Mouse (Mus musculus) G1E (cell line): ENCODE results near the gene Bmpr1b. TPM values are rescaled to one million over a fixed set of nuclear protein-coding genes. Genes with fewer than 3 reads are reported as not detected.

Experiments
- ATAC-seq: 2 replicates; pipeline ENCODE4 v1.8.0; 2016; ENCODE audit warnings: mild to moderate bottlenecking; ENCODE audit not compliant: insufficient number of reproducible peaks, poor library complexity, low FRiP score, severe bottlenecking; ENCODE audit errors: extremely low read depth
- DNase-seq: peaks from one replicate; pipeline ENCODE4 v3.0.0; 2012; ENCODE audit warnings: low spot score
- H3K27me3 ChIP-seq: 2 replicates; pipeline ENCODE4 v1.6.1; 2012; ENCODE audit warnings: mild to moderate bottlenecking, low read length, inconsistent platforms; ENCODE audit not compliant: insufficient read depth
- H3K36me3 ChIP-seq: replicated peaks from 2 replicates; pipeline ENCODE3; 2012; ENCODE audit warnings: mild to moderate bottlenecking, inconsistent platforms
- H3K4me1 ChIP-seq: 2 replicates; pipeline ENCODE4 v1.6.1; 2012; ENCODE audit warnings: low read depth, low read length, inconsistent platforms, mixed read lengths; ENCODE audit not compliant: insufficient read depth
- H3K4me3 ChIP-seq: 2 replicates; pipeline ENCODE4 v1.5.1; 2012; ENCODE audit warnings: low read depth, mild to moderate bottlenecking, inconsistent platforms, low read length, moderate library complexity, mixed read lengths
- H3K9me3 ChIP-seq: replicated peaks from 2 replicates; pipeline ENCODE4 v1.6.1; 2012; ENCODE audit warnings: inconsistent platforms
- CTCF ChIP-seq: IDR thresholded peaks from 2 replicates; pipeline ENCODE4 v1.5.1; 2012; ENCODE audit warnings: low read depth, low read length, inconsistent platforms, mixed read lengths
- GATA1 ChIP-seq: IDR thresholded peaks from 2 replicates; pipeline ENCODE4 v1.6.1; 2012; ENCODE audit warnings: borderline replicate concordance, low read length, inconsistent platforms, mixed read lengths
- GATA2 ChIP-seq: IDR thresholded peaks from 2 replicates; pipeline ENCODE4 v1.6.1; 2012; ENCODE audit warnings: low read depth, low read length, inconsistent platforms, borderline replicate concordance
- POLR2AphosphoS5 ChIP-seq: IDR thresholded peaks from 2 replicates; pipeline ENCODE4 v1.6.1; 2012; ENCODE audit warnings: low read depth, low read length, inconsistent platforms; ENCODE audit not compliant: insufficient replicate concordance
- TAL1 ChIP-seq: conservative IDR thresholded peaks from 2 replicates; pipeline ENCODE4 v1.6.1; 2012; ENCODE audit warnings: low read depth, low read length, inconsistent platforms, mixed read lengths
- polyA plus RNA-seq: library from polyadenylated mRNA; stranded (reverse); fragments of >175 nt; gene quantifications from 2 replicates; pipeline ENCODE4 v1.2.3, GENCODE M21; 2012
- total RNA-seq, 2 experiments: library from RNA; stranded (forward) in 1 of 2; stranded (reverse) in 1 of 2; fragments of 200-1000 nt in 1 of 2; fragments of >200 nt in 1 of 2; fragmentation: Nextera tagmentation in 1 of 2; gene quantifications; 2 replicates each; pipeline ENCODE4 v1.2.3; 2014 to 2017

Gene Bmpr1b
- total and polyA plus RNA-seq, 3 experiments, result 0.11 TPM; not detected in 2

DNA sequence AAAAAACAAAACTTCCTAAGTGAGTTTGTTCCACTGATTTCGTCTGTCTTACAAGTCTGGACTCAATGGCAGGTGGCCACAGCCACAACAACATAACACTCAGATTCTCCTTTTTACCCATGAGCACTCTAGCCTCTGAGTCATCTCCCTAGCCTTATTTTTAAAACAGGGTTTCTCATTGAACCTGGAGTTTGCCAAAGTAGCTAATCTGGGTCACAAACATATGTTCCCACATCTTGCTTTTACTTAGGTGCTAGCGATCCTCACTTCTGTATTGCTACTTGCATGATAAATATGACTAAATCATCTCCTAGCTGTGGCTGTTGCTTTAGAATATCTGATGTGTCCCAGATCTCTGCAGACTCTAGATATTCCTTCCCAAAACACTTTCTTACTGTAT lies 260.1 kb downstream of the Bmpr1b start:
- Histone ChIP-seq H3K4me3 (no peak overlapping the region), H3K36me3 (no peaks in the 10 kb centered on the region), H3K9me3 (no peaks in the 10 kb centered on the region), H3K27me3 (no peaks in the 10 kb centered on the region), H3K4me1 (no peaks in the 10 kb centered on the region)
- ATAC-seq, result no peak
- TF ChIP-seq POLR2AphosphoS5 (no peak), TAL1 (no peak), GATA2 (no peak), GATA1 (no peak), CTCF (no peak)
- DNase-seq, result no peak

DNA sequence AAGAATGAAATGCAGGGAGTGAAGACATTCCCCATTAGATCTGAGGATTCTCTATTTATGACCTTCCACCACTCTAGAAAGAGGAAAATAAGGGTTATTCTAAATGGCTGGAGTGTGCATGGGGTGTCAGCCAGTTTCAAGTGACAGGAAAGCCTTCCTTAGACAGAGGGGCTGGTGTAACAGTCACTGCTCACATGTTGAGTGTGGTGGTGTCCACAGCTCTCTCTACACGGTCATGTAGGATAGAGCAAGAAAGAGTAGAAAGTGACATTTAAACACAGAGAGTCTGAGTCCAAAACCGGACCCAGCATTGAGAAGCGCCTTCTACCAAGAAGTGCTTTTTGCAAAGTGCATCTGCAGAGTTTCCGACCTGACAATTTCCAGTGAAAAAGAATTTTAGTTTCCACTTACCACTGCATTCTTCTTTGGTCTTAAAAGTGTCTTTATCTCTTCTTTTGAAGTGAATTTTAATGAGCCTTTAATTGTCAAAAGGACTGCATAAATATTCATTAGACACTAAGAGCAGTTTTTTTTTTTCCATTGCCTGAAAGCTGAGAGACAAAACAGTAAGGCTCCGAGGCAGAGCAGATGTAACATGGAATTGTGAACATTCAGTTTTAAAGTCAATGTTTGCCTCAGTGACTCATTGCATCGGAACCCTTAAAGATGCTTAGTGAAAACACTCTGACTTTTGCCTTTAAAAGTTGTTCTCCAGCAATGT lies 263.2 kb downstream of the Bmpr1b start:
- no peaks in the 10 kb centered on the region for H3K4me1 ChIP-seq
- no peaks in the 10 kb centered on the region for H3K36me3 ChIP-seq
- H3K27me3 ChIP-seq, result no peaks in the 10 kb centered on the region
- ATAC-seq, result no peak
- H3K4me3 ChIP-seq, result no peak overlapping the region
- no peak for TF ChIP-seq GATA1
- TF ChIP-seq GATA2, result no peak
- no peak for TF ChIP-seq POLR2AphosphoS5
- TF ChIP-seq TAL1, result no peak
- no peak for TF ChIP-seq CTCF
- no peak for DNase-seq
- no peaks in the 10 kb centered on the region for H3K9me3 ChIP-seq

GRCm38 (mm10) chr3:141900361-141900760 lies 268.9 kb downstream of the Bmpr1b start:
- ATAC-seq (no peak), DNase-seq (no peak)
- H3K36me3 ChIP-seq, result no peaks in the 10 kb centered on the region
- TF ChIP-seq TAL1, result no peak
- TF ChIP-seq POLR2AphosphoS5, result no peak
- no peak for TF ChIP-seq CTCF
- no peak for TF ChIP-seq GATA2
- H3K9me3 ChIP-seq, result no peaks in the 10 kb centered on the region
- no peaks in the 10 kb centered on the region for H3K27me3 ChIP-seq
- H3K4me3 ChIP-seq, result no peak overlapping the region
- H3K4me1 ChIP-seq, result no peaks in the 10 kb centered on the region

- Histone ChIP-seq H3K9me3 (no peaks in the 10 kb centered on the region), H3K27me3 (no peaks in the 10 kb centered on the region), H3K36me3 (no peaks in the 10 kb centered on the region), H3K4me3 (no peak overlapping the region), H3K4me1 (no peaks in the 10 kb centered on the region)
- ATAC-seq, result no peak
- TF ChIP-seq GATA1 (no peak), POLR2AphosphoS5 (no peak), GATA2 (no peak), CTCF (no peak), TAL1 (no peak)
- no peak for DNase-seq
Measured at GRCm38 (mm10) chr3:141899521-141899920, 269.7 kb downstream of the Bmpr1b start.

GRCm38 (mm10) chr3:141897698-141898097 lies 271.5 kb downstream of the Bmpr1b start:
- no peak for ATAC-seq
- TF ChIP-seq GATA1 (no peak), TAL1 (no peak), GATA2 (no peak), CTCF (no peak), POLR2AphosphoS5 (no peak)
- no peaks in the 10 kb centered on the region for H3K36me3 ChIP-seq
- no peak for DNase-seq
- H3K27me3 ChIP-seq, result no peaks in the 10 kb centered on the region
- no peaks in the 10 kb centered on the region for H3K9me3 ChIP-seq
- no peak overlapping the region for H3K4me3 ChIP-seq
- no peaks in the 10 kb centered on the region for H3K4me1 ChIP-seq

DNA sequence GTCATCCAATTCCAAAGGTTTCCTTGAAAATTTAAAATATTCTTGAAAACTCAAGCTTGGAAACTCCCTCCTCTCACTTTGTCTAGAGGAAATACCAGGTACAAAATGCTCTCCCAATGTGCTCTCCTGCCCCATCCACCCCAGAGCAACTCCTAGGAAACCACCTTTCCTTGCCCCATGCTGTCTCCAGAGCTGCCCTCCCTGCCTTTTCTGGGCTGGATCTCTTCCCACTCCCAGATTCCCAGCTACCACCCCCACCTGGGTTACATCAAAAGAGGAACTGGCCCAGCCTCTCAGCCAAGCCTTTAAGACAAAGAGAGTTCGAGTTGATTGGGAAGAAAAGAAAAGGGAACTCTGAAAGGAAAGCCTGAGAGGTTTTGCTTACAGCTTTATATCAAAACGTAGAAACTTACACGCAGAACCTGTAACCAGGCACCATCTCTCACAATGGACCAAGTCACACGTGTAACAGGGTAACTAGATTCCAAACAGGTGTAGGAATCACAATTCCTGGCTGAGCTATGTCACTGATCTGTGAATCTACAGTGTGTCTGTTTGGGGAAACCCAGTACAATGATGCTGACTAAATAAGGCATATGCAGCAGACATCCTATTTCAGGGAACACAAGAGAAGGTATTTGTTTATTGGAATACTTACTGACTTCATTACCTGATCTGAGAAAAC lies 272.2 kb downstream of the Bmpr1b start:
- Histone ChIP-seq H3K4me1 (no peaks in the 10 kb centered on the region), H3K4me3 (no peak overlapping the region), H3K9me3 (no peaks in the 10 kb centered on the region), H3K27me3 (no peaks in the 10 kb centered on the region), H3K36me3 (no peaks in the 10 kb centered on the region)
- DNase-seq, result no peak
- no peak for TF ChIP-seq TAL1
- no peak for TF ChIP-seq POLR2AphosphoS5
- no peak for TF ChIP-seq GATA1
- no peak for TF ChIP-seq GATA2
- TF ChIP-seq CTCF, result no peak
- no peak for ATAC-seq
